Mouse (Mus musculus) activated CD4-positive, CD25-positive, alpha-beta regulatory T cell (primary cell): ENCODE data around the gene Ckm. TPM values are rescaled to one million over a fixed set of nuclear protein-coding genes. Genes with fewer than 3 reads are reported as not detected.

Source experiments
- polyA plus RNA-seq, 2 experiments: library from polyadenylated mRNA; unstranded; fragments of 100-300 nt; shearing (Covaris generic); gene quantifications; one replicate each; pipeline ENCODE4 v1.2.1; 2017

Ckm gene
- not detected for polyA plus RNA-seq

GRCm38 (mm10) chr7:19404476-19404875, at the start of gene Ckm:
Gene Ckm, plus strand, starts transcription at chr7:19404776.

GRCm38 (mm10) chr7:19359299-19359891, 45.2 kb upstream of the Ckm start, which contains the start of the genes Cd3eap and Ppp1r13l:
Gene Cd3eap, minus strand, starts transcription at chr7:19359483.
Gene Ppp1r13l, plus strand, starts transcription at chr7:19359749.

GRCm38 (mm10) chr7:19381377-19382165, 23.0 kb upstream of the Ckm start, which contains the start of gene Ercc2:
Gene Ercc2, plus strand, starts transcription at chr7:19382010.

GRCm38 (mm10) chr7:19403731-19404296, 762 bp upstream of the Ckm start, which contains the start of gene Klc3:
Gene Klc3, minus strand, starts transcription at chr7:19404104.

GRCm38 (mm10) chr7:19458591-19459111, 54.1 kb downstream of the Ckm start, which contains the start of gene Mark4:
Gene Mark4, minus strand, starts transcription at chr7:19458821.

GRCm38 (mm10) chr7:19462884-19463381, 58.4 kb downstream of the Ckm start, which contains the start of gene Exoc3l2:
Gene Exoc3l2, plus strand, starts transcription at chr7:19463331.

Other genes starting within 250 kb of the Ckm start
- under 1 TPM in 1 of 2 experiments, not detected in 1; 0.37 TPM for gene Gipr, start 238.6 kb upstream of the Ckm start, polyA plus RNA-seq
- 10 to 100 TPM; 21.8 to 28.3 TPM for gene Eml2, start 228.4 kb upstream of the Ckm start, polyA plus RNA-seq
- under 1 TPM; 0.16 to 0.17 TPM for gene Gpr4, start 192.2 kb upstream of the Ckm start, polyA plus RNA-seq
- 10 to 100 TPM; 17.5 to 19.0 TPM for gene Opa3, start 176.4 kb upstream of the Ckm start, polyA plus RNA-seq
- gene Vasp, start 133.0 kb upstream of the Ckm start, polyA plus RNA-seq = 100 to 1,000 TPM; 246 to 417 TPM
- 1 to 10 TPM in 1 of 2 experiments, under 1 TPM in 1; 0.77 to 7.4 TPM for gene Ppm1n, start 124.7 kb upstream of the Ckm start, polyA plus RNA-seq
- under 1 TPM; 0.25 to 0.48 TPM for gene Rtn2, start 122.2 kb upstream of the Ckm start, polyA plus RNA-seq
- gene Fosb, start 94.7 kb upstream of the Ckm start, polyA plus RNA-seq = 1 to 10 TPM in 1 of 2 experiments, under 1 TPM in 1; 0.52 to 1.4 TPM
- gene Ercc1, start 60.0 kb upstream of the Ckm start, polyA plus RNA-seq = 10 to 100 TPM; 74.5 to 80.7 TPM
- gene Cd3eap, start 45.3 kb upstream of the Ckm start, polyA plus RNA-seq = 10 to 100 TPM; 10.2 to 19.7 TPM
- under 1 TPM; 0.32 to 0.49 TPM for gene Ppp1r13l, start 45.0 kb upstream of the Ckm start, polyA plus RNA-seq
- 1 to 10 TPM; 5.6 to 7.5 TPM for gene Ercc2, start 22.8 kb upstream of the Ckm start, polyA plus RNA-seq
- 10 to 100 TPM; 19.5 to 32.4 TPM for gene Klc3, start 672 bp upstream of the Ckm start, polyA plus RNA-seq
- gene Mark4, start 54.0 kb downstream of the Ckm start, polyA plus RNA-seq = 10 to 100 TPM in 1 of 2 experiments, 1 to 10 TPM in 1; 6.8 to 12.1 TPM
- gene Exoc3l2, start 58.6 kb downstream of the Ckm start, polyA plus RNA-seq = under 1 TPM in 1 of 2 experiments, not detected in 1; 0.49 TPM
- 10 to 100 TPM; 11.1 to 14.2 TPM for gene Bloc1s3, start 103.6 kb downstream of the Ckm start, polyA plus RNA-seq
- 100 to 1,000 TPM in 1 of 2 experiments, 10 to 100 TPM in 1; 98.1 to 104 TPM for gene Trappc6a, start 103.6 kb downstream of the Ckm start, polyA plus RNA-seq
- under 1 TPM in 1 of 2 experiments, not detected in 1; 0.44 TPM for gene Nkpd1, start 113.1 kb downstream of the Ckm start, polyA plus RNA-seq
- gene Ppp1r37, start 158.3 kb downstream of the Ckm start, polyA plus RNA-seq = 10 to 100 TPM; 12.9 to 14.4 TPM
- gene Zfp296, start 172.5 kb downstream of the Ckm start, polyA plus RNA-seq = 1 to 10 TPM; 1.1 to 2.9 TPM
- 100 to 1,000 TPM; 115 to 131 TPM for gene Gemin7, start 172.8 kb downstream of the Ckm start, polyA plus RNA-seq
- gene Clasrp, start 199.7 kb downstream of the Ckm start, polyA plus RNA-seq = 10 to 100 TPM; 49.2 to 49.9 TPM
- gene Relb, start 224.7 kb downstream of the Ckm start, polyA plus RNA-seq = 10 to 100 TPM; 76.1 to 91.6 TPM